8 mouse cellular contexts compared by ENCODE assay signal in genomic region chr12:5374196-5374683, GRCm38 (mm10). TPM values are rescaled to one million over a fixed set of nuclear protein-coding genes. Genes with fewer than 3 reads are reported as not detected.
DNase-seq lines count a peak whose midpoint lies in the region; ATAC-seq and TF ChIP-seq lines count a peak whose summit lies in the region.

No protein-coding gene starts in this region.

- H3K4me3 ChIP-seq in liver, adult 2 months (ENCODE audit: insufficient read depth, low read depth, low read length): peak overlapping the region; percentile 44
- H3K4me3 ChIP-seq in brown adipose tissue, adult 24 weeks (ENCODE audit: insufficient read depth, low read depth, low read length): peak overlapping the region; percentile 73
- H3K4me3 ChIP-seq in forebrain, embryonic 15.5 days: peak overlapping the region; percentile 83
- peak overlapping the region; percentile 79 for H3K4me3 ChIP-seq in intestine, embryonic 16.5 days (ENCODE audit: low read length)
- peak overlapping the region; percentile 74 for H3K4me3 ChIP-seq in midbrain, embryonic 11.5 days (ENCODE audit: low read depth, low read length)

- no peak overlapping the region for H3K27ac ChIP-seq in liver, adult 2 months (replicated peaks; ENCODE audit: insufficient read depth, low read depth, low read length)
- no peak overlapping the region for H3K27ac ChIP-seq in brown adipose tissue, adult 24 weeks (replicated peaks; ENCODE audit: low read depth, low read length)
- H3K27ac ChIP-seq in forebrain, embryonic 15.5 days (replicated peaks): peak overlapping the region; percentile 92
- no peak overlapping the region for H3K27ac ChIP-seq in intestine, embryonic 16.5 days (ENCODE audit: low read length)
- H3K27ac ChIP-seq in midbrain, embryonic 11.5 days (ENCODE audit: low read depth, low read length): no peak overlapping the region

- no peaks in the 10 kb centered on the region for H3K36me3 ChIP-seq in liver, adult 2 months (ENCODE audit: control insufficient read depth, insufficient read depth, low read length)
- H3K36me3 ChIP-seq in forebrain, embryonic 15.5 days: no peaks in the 10 kb centered on the region
- no peaks in the 10 kb centered on the region for H3K36me3 ChIP-seq in intestine, embryonic 16.5 days (ENCODE audit: control insufficient read depth, insufficient read depth, low read length)
- H3K36me3 ChIP-seq in midbrain, embryonic 11.5 days (ENCODE audit: control insufficient read depth, insufficient read depth, low read length): no peaks in the 10 kb centered on the region

- H3K27me3 ChIP-seq in liver, adult 2 months (ENCODE audit: control insufficient read depth, insufficient read depth, low read length): peaks cover 20% of the 10 kb centered on the region
- no peaks in the 10 kb centered on the region for H3K27me3 ChIP-seq in forebrain, embryonic 15.5 days
- peaks cover 24% of the 10 kb centered on the region for H3K27me3 ChIP-seq in intestine, embryonic 16.5 days (replicated peaks; ENCODE audit: control insufficient read depth, insufficient read depth, low read length)
- peaks cover 18% of the 10 kb centered on the region for H3K27me3 ChIP-seq in midbrain, embryonic 11.5 days (ENCODE audit: control insufficient read depth, insufficient read depth, low read length)

- no peaks in the 10 kb centered on the region for H3K79me2 ChIP-seq in liver, adult 2 months (ENCODE audit: control insufficient read depth, insufficient read depth, low read length)

- H3K9ac ChIP-seq in liver, adult 2 months (ENCODE audit: low read depth, low read length): peak overlapping the region; percentile 50; the same call in 1 of the 2 replicates
- H3K9ac ChIP-seq in forebrain, embryonic 15.5 days (replicated peaks): peak overlapping the region; percentile 90
- peak overlapping the region; percentile 79 for H3K9ac ChIP-seq in intestine, embryonic 16.5 days (ENCODE audit: low read depth, low read length)
- peak overlapping the region; percentile 84 for H3K9ac ChIP-seq in midbrain, embryonic 11.5 days (ENCODE audit: low read length)

- no peak for TF ChIP-seq CTCF in liver, adult 2 months (IDR thresholded peaks at IDR 0.05; ENCODE audit: low read depth, low read length)

- no peaks in the 10 kb centered on the region for H3K4me1 ChIP-seq in liver, adult 2 months (ENCODE audit: control insufficient read depth, insufficient read depth, low read length)
- no peaks in the 10 kb centered on the region for H3K4me1 ChIP-seq in brown adipose tissue, adult 24 weeks (ENCODE audit: control insufficient read depth, insufficient read depth, insufficient read length, low read length)
- peaks cover 31% of the 10 kb centered on the region for H3K4me1 ChIP-seq in forebrain, embryonic 15.5 days
- peaks cover 10% of the 10 kb centered on the region for H3K4me1 ChIP-seq in intestine, embryonic 16.5 days (ENCODE audit: control insufficient read depth, insufficient read depth, low read length)
- H3K4me1 ChIP-seq in midbrain, embryonic 11.5 days (ENCODE audit: control insufficient read depth, insufficient read depth, low read length): peaks cover 22% of the 10 kb centered on the region; the same call in 1 of the 2 replicates

- no peaks in the 10 kb centered on the region for H3K9me3 ChIP-seq in forebrain, embryonic 15.5 days
- no peaks in the 10 kb centered on the region for H3K9me3 ChIP-seq in intestine, embryonic 16.5 days (ENCODE audit: control insufficient read depth, low read length)
- H3K9me3 ChIP-seq in midbrain, embryonic 11.5 days (ENCODE audit: control insufficient read depth, low read length): no peaks in the 10 kb centered on the region

- TF ChIP-seq POLR2A in liver, adult 2 months (IDR thresholded peaks at IDR 0.05; ENCODE audit: extremely low read depth, insufficient read depth, low read length): no peak

- no peak for DNase-seq in liver, adult 2 months (ENCODE audit: extremely low read depth, low read depth, low spot score)
- DNase-seq in liver: no peak
- DNase-seq in midbrain, embryonic 11.5 days (ENCODE audit: low spot score, missing footprints): no peak
- DNase-seq in urinary bladder, postnatal 36 days (ENCODE audit: low spot score in 2 of 2): peak; percentile 1 to 6
- no peak for DNase-seq in spleen, adult 18-20 months

- no peak for ATAC-seq in forebrain, embryonic 15.5 days (replicated peaks)
- ATAC-seq in intestine, embryonic 16.5 days: no peak
- ATAC-seq in midbrain, embryonic 11.5 days (ENCODE audit: low FRiP score): peak; percentile 5; the same call in 1 of the 2 replicates

- WGBS in liver, adult 2 months: 3% methylated on average over 31 of the region's 31 CpGs
- under 1% methylated on average over 31 of the region's 31 CpGs for WGBS in forebrain, embryonic 15.5 days
- WGBS in intestine, embryonic 16.5 days: under 1% methylated on average over 31 of the region's 31 CpGs
- WGBS in midbrain, embryonic 11.5 days: under 1% methylated on average over 31 of the region's 31 CpGs

- H3K4me2 ChIP-seq in forebrain, embryonic 15.5 days (replicated peaks): peak overlapping the region; percentile 83
- peak overlapping the region; percentile 94 for H3K4me2 ChIP-seq in intestine, embryonic 16.5 days (ENCODE audit: low read depth, low read length)
- peak overlapping the region; percentile 86 for H3K4me2 ChIP-seq in midbrain, embryonic 11.5 days

RNA-seq across cellular contexts. Expression of gene Klhl29, which starts 1.2 kb away (rescaled TPM):
- under 0.01 and 0.20 TPM in 2 replicates for total RNA-seq in liver, adult 2 months (2014; rRNA removed)
- polyA plus RNA-seq in liver, adult 2 months (2012; rRNA removed): 0.09 and 0.10 TPM in 2 replicates
- 0.67 and 0.71 TPM in 2 replicates for polyA plus RNA-seq in brown adipose tissue, adult 24 weeks (2012; ENCODE audit: insufficient read depth, insufficient read length, missing spikeins)
- polyA plus RNA-seq in forebrain, embryonic 15.5 days (2015; fragmentation: Nextera tagmentation; extraction: Ambion mirVana): 5.9 and 6.5 TPM in 2 replicates
- 0.37 and 0.51 TPM in 2 replicates for polyA plus RNA-seq in intestine, embryonic 16.5 days (2015; fragmentation: Nextera tagmentation; extraction: Ambion mirVana)
- polyA plus RNA-seq in midbrain, embryonic 11.5 days (2014; fragmentation: Nextera tagmentation; extraction: Ambion mirVana): 1.9 and 2.0 TPM in 2 replicates

Comparison
In these comparisons a context has a peak if more than half of its experiments do, and no peak if none do; other contexts are left out.
1. DNase-seq: peak in urinary bladder, postnatal 36 days (2 of 2); none in liver, adult 2 months (single experiment), liver (single experiment), midbrain, embryonic 11.5 days (single experiment) and spleen, adult 18-20 months (0 of 2).
2. Peak in every context shown above with its lines, with median percentiles within 50 percentile points of each other: H3K4me3 ChIP-seq, H3K9ac ChIP-seq and H3K4me2 ChIP-seq.